Mouse (Mus musculus): ENCODE data around the gene Minpp1. TPM values are rescaled to one million over a fixed set of nuclear protein-coding genes. Genes with fewer than 3 reads are reported as not detected.

Minpp1 gene
- 10 to 100 TPM; 53.6 to 70.3 TPM for polyA plus RNA-seq (2017; shearing (Covaris generic))

GRCm38 (mm10) chr19:32485681-32486105 is at the start of gene Minpp1:
TSS of gene Minpp1 (plus strand) at chr19:32485769.

GRCm38 (mm10) chr19:32466478-32466877 is 19.1 kb upstream of the Minpp1 start, which contains the start of gene Rpl9-ps6:
TSS of gene Rpl9-ps6 (minus strand) at chr19:32466578.

Other genes starting within 250 kb of the Minpp1 start
- gene Sgms1, start 96.1 kb upstream of the Minpp1 start, polyA plus RNA-seq (2017; shearing (Covaris generic)), result 10 to 100 TPM; 29.0 to 60.3 TPM
- gene Rpl9-ps6, start 19.2 kb upstream of the Minpp1 start, polyA plus RNA-seq (2017; shearing (Covaris generic)), result 100 to 1,000 TPM; 212 to 306 TPM
- gene Papss2, start 110.0 kb downstream of the Minpp1 start, polyA plus RNA-seq (2017; shearing (Covaris generic)), result under 1 TPM; 0.36 to 0.84 TPM